Mouse (Mus musculus) megakaryocyte, embryonic 14.5 days (primary cell): ENCODE results near the gene Sept6. TPM values are rescaled to one million over a fixed set of nuclear protein-coding genes. Genes with fewer than 3 reads are reported as not detected.

Experiments
- H3K27me3 ChIP-seq: replicated peaks from 2 replicates; pipeline ENCODE3; 2012; ENCODE audit warnings: inconsistent platforms
- H3K36me3 ChIP-seq: replicated peaks from 2 replicates; pipeline ENCODE3; 2012; ENCODE audit warnings: low read length, inconsistent platforms, mixed read lengths
- H3K4me1 ChIP-seq: 2 replicates; pipeline ENCODE4 v1.6.1; 2012; ENCODE audit warnings: inconsistent platforms
- H3K4me3 ChIP-seq: replicated peaks from 2 replicates; pipeline ENCODE3; 2012; ENCODE audit warnings: moderate library complexity, mild to moderate bottlenecking, inconsistent platforms
- H3K9me3 ChIP-seq: 2 replicates; pipeline ENCODE4 v1.6.1; 2012; ENCODE audit warnings: inconsistent platforms
- FLI1 ChIP-seq: IDR thresholded peaks from 2 replicates; pipeline ENCODE4 v1.6.1; 2012; ENCODE audit warnings: low read length, inconsistent platforms, mixed read lengths
- GATA1 ChIP-seq: IDR thresholded peaks from 3 replicates; pipeline ENCODE4 v1.6.1; 2012; ENCODE audit warnings: mixed read lengths, low read length, inconsistent platforms, borderline replicate concordance
- polyA plus RNA-seq: library from polyadenylated mRNA; stranded (reverse); fragments of >175 nt; gene quantifications from 2 replicates; pipeline ENCODE4 v1.2.3, GENCODE M21; 2012; ENCODE audit warnings: low replicate concordance; ENCODE audit not compliant: insufficient read depth

Gene Sept6
- polyA plus RNA-seq, 1 experiment, result 3.7 TPM

DNA sequence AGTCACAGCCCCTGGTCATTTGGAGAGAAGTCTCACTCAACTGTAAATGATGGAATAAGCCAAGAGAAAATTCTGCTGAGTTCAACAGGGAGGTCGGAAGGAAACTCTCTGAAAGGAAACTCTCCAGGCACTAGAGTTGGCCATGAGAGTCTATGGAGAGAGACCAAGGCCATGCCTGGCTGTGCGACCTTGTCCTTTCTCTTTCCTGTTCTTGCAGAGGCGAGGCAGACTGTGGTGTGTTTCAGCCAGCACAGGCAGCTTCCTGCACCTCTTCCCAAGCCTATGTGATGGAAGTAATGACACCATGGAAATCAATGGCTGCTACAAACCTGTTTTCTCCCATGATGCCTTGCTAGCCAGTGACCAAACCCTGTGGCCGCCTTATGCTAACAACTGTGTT lies 20.4 kb downstream of the Sept6 start:
- TF ChIP-seq GATA1, result no peak
- no peak for TF ChIP-seq FLI1

DNA sequence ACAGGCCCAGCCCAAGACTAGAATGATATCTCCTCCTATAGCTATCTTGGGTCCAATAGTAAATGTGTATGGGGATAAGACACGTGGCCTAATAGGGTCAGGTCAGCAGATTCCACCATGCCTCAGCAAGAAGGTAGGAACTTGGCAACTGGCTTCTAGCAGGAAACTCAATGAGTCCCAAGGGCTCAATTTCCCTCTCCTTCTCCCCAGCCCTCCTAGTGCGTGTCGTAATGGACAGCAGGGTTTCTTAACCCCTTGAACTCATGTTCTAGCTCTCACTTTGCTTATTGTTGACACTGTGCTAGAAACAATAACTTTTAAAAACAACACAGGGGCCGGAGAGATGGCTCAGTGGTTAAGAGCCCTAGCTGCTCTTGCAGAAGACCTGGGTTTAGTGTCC lies 22.1 kb downstream of the Sept6 start:
- no peaks in the 10 kb centered on the region for H3K36me3 ChIP-seq

More for the DNA sequence above, 20.4 kb downstream of the Sept6 start:
- peaks cover 24% of the 10 kb centered on the region for H3K27me3 ChIP-seq
- H3K4me3 ChIP-seq, result no peak overlapping the region
- H3K36me3 ChIP-seq, result no peaks in the 10 kb centered on the region
- peaks cover 14% of the 10 kb centered on the region; the same call in 1 of the 2 replicates for H3K4me1 ChIP-seq
- H3K9me3 ChIP-seq, result no peaks in the 10 kb centered on the region

DNA sequence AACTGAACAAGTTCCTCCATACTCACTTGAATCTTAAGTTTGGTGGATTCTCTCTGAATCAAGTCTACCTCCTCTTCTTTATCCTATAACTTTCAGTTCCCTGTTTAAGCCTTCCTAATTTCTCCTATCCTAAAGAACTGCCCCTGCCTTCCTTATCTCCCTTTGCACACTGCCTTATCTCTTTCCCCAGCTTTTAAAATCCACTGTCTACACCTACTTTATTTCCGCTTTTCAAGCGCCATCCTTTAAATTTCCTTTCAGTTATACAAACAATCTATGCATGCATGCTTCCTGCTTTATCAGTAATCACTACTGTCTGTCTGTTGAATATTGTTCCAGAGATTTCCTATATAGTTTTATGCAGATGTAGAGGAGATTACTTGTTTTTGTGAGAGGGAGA lies 34.9 kb downstream of the Sept6 start:
- no peak for TF ChIP-seq FLI1
- TF ChIP-seq GATA1, result no peak
- Histone ChIP-seq H3K9me3 (peaks cover 8% of the 10 kb centered on the region; the same call in 1 of the 2 replicates), H3K27me3 (peaks cover 2% of the 10 kb centered on the region), H3K36me3 (peaks cover 5% of the 10 kb centered on the region), H3K4me1 (peaks cover 22% of the 10 kb centered on the region), H3K4me3 (no peak overlapping the region)

More for the DNA sequence above, 22.1 kb downstream of the Sept6 start:
- no peaks in the 10 kb centered on the region for H3K4me1 ChIP-seq
- TF ChIP-seq GATA1 (no peak), FLI1 (no peak)
- H3K9me3 ChIP-seq, result no peaks in the 10 kb centered on the region
- H3K4me3 ChIP-seq, result no peak overlapping the region
- H3K27me3 ChIP-seq, result peaks cover 24% of the 10 kb centered on the region

DNA sequence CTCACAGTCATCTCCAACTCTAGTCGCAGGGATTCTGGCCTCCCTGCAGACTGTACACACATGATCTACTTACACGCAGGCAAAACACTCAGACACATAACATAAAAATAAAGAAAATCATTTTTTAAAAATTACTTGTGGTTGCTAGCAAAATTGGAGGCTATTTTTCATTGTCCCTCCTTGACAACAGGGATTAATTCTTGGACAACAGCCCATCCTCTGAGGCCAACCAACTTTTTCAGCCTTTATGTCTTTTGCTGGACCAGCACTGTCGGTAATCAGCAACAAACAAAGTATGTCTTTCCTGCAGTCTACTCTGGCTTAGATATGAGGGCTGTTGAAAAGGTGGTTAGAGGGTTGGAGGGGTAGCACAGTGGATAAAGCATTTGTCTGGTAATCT lies 50.5 kb downstream of the Sept6 start:
- TF ChIP-seq FLI1, result no peak
- TF ChIP-seq GATA1, result no peak
- H3K9me3 ChIP-seq, result peaks cover 9% of the 10 kb centered on the region
- peaks cover 19% of the 10 kb centered on the region for H3K36me3 ChIP-seq

DNA sequence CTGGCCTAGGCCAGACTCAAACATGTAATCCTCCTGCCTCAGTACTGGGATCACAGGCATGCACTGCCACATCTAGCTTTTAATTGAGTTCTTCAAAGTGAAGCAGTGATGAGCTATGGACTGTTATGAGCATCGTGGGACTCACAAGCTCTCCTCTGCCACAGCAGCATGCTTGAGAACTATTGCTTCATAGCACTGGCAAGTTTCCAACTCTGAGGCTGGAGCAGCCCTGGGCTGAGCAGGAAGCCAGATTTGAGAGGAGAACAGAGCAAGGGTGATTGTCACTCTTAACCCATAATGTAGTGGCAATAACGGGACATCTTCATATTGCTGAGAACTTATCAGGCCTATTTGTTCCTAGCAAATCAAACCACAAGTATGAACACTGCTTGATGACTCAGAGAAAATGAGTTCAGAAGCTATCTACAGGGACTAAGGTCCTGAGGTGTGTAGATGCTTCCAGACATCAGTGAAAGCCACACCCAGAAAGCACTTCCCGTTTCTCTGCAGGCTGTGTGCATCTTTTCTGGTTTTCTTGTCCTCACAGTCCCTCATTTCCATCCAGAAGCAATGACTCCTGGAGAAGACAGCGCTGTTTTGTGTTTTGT lies 51.7 kb downstream of the Sept6 start:
- TF ChIP-seq FLI1 (no peak), GATA1 (no peak)
- Histone ChIP-seq H3K4me1 (no peaks in the 10 kb centered on the region), H3K27me3 (peaks cover 13% of the 10 kb centered on the region), H3K4me3 (no peak overlapping the region), H3K9me3 (peaks cover 9% of the 10 kb centered on the region), H3K36me3 (peaks cover 19% of the 10 kb centered on the region)

More for the DNA sequence above, 50.5 kb downstream of the Sept6 start:
- peaks cover 9% of the 10 kb centered on the region for H3K27me3 ChIP-seq
- no peak overlapping the region for H3K4me3 ChIP-seq
- H3K4me1 ChIP-seq, result no peaks in the 10 kb centered on the region

DNA sequence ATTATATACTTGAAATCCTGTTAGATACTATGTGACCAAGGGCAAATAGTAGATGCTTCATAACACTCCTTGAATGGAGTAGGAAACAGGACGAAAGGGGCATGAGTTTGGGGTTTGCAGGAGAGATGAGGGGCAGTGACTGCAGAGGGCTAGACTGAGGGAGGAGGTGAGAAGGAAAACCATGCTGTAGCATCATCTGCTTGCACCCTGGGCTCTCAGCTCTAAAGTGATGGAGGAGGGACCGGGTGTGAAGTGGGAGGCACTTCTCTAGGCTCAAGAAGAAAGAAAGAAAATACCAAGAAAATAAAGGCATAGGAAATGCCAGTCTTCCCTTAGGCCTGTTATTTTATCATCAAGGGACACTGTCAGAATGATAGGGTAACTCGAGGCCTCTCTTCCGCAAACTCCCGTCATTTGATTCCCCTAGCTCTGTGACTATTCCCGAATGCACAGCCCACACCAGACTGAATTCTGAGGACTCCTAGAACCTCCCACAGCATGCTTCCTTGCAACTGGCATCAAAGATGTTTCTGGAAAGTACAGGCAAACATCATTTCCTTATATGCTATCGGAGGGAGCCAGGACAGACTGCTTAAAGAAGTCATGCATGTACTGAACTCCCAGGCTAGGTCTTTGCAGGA lies 56.1 kb downstream of the Sept6 start:
- H3K4me1 ChIP-seq, result no peaks in the 10 kb centered on the region
- no peak overlapping the region for H3K4me3 ChIP-seq
- no peaks in the 10 kb centered on the region for H3K9me3 ChIP-seq
- TF ChIP-seq FLI1 (no peak), GATA1 (no peak)
- peaks cover 10% of the 10 kb centered on the region for H3K27me3 ChIP-seq
- peaks cover 5% of the 10 kb centered on the region for H3K36me3 ChIP-seq

DNA sequence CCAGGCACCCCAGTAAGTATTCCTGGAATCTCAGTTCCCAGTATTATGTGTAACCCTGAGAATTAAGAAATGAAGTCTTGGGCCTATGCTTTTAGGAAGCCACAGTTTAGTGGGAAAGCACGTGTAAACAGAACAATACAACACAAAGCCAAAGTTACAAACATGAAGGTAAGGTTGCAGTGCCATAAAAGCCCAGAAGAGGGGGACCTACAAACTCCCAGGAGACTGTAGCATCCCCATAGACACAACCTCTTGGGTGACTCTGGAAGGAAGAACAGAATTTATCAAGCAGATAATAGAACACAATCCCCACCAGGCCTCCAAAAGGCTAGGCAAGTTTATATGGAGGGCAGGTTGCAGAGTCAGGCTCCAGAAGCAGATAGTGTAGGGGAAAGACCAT lies 61.0 kb downstream of the Sept6 start:
- Histone ChIP-seq H3K9me3 (no peaks in the 10 kb centered on the region), H3K4me1 (peaks cover 9% of the 10 kb centered on the region), H3K4me3 (no peak overlapping the region), H3K36me3 (peaks cover 5% of the 10 kb centered on the region), H3K27me3 (peaks cover 13% of the 10 kb centered on the region)
- TF ChIP-seq GATA1, result no peak
- no peak for TF ChIP-seq FLI1

DNA sequence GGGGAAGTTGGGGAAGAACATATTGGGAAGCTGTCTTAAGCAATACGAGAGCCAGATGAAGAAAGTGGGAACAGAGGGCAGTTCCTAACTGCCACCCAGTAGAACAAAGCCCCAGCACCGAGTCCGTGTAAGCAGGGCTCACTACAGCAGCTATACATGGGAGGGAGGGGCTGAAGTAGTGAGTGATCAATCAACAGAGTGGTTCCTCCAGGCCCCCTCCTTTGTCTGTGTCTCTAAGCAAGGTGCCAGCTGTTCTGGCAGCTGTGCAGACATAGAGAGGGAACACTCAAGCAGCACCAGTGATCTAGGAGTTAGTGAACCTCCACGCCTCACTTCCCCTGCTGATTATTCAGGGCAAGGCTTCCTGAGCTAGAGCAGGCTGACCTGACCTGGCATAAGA lies 61.9 kb downstream of the Sept6 start:
- no peaks in the 10 kb centered on the region for H3K9me3 ChIP-seq
- H3K36me3 ChIP-seq, result peaks cover 5% of the 10 kb centered on the region
- peaks cover 9% of the 10 kb centered on the region for H3K4me1 ChIP-seq
- no peak overlapping the region for H3K4me3 ChIP-seq
- H3K27me3 ChIP-seq, result peaks cover 11% of the 10 kb centered on the region
- no peak for TF ChIP-seq FLI1
- no peak for TF ChIP-seq GATA1

DNA sequence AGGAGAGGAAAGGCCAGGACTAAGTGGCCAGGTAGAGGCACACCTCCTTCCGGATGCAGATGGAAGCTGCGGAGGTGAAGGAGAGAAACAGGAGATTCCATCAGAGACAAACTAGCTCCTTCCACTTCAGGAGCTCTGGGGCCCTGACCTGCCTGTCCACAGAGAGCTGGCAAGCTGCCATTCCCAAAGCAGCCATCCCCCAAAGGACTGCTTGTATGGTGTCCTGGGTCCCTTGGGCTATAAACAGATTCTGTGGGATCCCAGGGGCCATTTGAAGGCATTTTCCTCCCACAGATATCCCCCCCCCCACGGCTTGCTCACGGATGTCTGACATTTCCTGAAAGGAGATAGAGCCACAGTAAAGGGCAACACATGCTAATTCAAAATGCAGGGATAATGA lies 62.8 kb downstream of the Sept6 start:
- Histone ChIP-seq H3K27me3 (peaks cover 7% of the 10 kb centered on the region), H3K36me3 (no peaks in the 10 kb centered on the region), H3K4me3 (no peak overlapping the region), H3K4me1 (peaks cover 9% of the 10 kb centered on the region), H3K9me3 (no peaks in the 10 kb centered on the region)
- TF ChIP-seq FLI1, result no peak
- TF ChIP-seq GATA1, result no peak

DNA sequence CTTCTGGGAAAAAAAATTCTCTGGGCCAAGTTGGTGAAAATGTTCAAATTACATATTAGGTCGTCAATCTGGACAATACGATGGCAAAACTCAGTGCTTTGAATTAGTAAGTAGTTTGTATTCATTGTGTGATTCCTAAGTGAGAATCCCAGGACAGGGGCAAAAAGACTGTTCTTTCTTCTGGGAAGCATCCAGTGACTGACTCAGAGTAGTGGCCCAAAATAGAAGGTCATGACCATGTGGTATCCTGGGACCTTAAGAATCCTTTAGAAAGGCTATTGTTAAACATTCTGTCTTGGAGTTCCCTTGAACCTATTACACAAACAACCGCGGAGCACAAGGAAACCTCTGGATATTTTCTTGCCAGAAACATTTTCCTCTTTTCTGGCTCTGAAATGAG lies 70.2 kb downstream of the Sept6 start:
- TF ChIP-seq FLI1, result no peak
- no peak for TF ChIP-seq GATA1
- H3K4me3 ChIP-seq, result no peak overlapping the region
- no peaks in the 10 kb centered on the region for H3K4me1 ChIP-seq
- H3K27me3 ChIP-seq, result peaks cover 7% of the 10 kb centered on the region
- no peaks in the 10 kb centered on the region for H3K9me3 ChIP-seq
- H3K36me3 ChIP-seq, result no peaks in the 10 kb centered on the region
